Mouse (Mus musculus): ENCODE results near the gene Clrn3. TPM values are rescaled to one million over a fixed set of nuclear protein-coding genes. Genes with fewer than 3 reads are reported as not detected.
"Not testable (repeated sequence)": the region's sequence is repeated elsewhere in the genome, so short reads cannot be mapped to it uniquely, and the experiment has no call there.

The Clrn3 gene
- total RNA-seq, 1 experiment from 2014 or later, result not detected

DNA sequence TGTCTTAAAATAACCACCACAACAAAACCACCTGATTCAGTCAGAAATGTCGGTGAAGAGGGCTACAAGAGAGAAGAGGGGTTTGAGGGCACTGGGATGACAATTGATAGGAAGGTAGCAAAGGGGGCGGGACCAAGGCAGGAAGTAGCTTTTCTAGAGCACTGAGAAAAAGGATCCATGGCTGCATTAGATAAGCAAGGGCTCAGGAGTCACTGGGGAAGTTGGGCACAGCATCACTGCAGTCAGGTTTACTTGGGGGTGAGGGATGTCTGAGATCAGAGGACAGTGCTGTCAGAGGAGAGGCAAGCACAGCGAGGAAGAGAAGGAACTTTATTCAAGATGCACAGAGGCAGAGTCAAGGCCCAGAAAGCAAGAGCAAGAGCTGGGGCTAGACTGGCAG lies 7.5 kb upstream of the Clrn3 start:
- no peak for DNase-seq

DNA sequence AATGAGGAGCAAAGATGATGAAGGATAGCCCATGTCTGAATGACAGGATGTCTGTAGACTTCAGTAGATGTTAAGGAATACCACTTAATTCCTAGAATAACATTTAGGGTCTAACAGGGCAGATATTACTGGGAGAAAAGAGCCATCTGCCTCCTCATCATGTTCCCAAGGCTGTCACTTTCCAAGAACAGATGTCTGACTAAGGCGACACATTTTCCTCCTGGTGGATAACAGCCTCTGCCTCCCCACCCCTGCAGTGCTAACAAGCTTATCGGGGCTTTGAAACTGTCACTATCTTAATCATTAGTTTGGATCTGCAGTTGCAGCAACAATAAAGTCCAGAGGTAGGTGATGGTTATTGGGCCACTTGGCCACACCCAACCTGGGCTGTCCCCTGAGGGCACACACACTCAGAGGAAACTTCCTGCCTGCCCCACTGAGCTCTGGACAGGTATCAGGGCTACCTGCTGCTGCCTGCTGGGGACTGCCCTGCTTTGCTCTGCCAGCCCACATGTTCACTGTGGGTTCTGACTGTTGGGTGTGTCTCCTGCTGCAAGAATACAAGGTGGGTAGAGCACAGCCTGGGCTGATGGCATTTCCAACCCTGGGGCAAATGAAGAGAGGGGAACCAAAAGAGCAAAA lies 6.2 kb upstream of the Clrn3 start:
- no peak for DNase-seq

DNA sequence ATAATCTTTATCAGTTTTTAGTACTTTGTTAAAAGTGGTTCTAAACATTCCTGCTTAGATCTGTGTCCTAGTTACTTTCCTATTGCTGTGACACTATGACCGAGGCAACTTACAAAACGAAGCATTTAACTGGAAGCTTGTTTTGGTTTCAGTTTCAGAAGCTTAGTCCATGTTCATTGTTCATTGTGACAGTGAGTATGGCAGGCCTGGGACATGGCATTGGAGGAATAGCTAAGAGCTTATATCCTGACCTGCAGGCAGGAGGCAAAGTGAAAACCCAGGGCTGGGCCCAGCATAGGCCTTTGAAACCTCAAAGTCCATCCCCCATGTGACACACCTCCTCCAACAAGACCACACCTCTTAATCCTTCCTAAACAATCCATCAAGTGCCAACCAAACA lies 614 bp upstream of the Clrn3 start:
- DNase-seq, result no peak

DNA sequence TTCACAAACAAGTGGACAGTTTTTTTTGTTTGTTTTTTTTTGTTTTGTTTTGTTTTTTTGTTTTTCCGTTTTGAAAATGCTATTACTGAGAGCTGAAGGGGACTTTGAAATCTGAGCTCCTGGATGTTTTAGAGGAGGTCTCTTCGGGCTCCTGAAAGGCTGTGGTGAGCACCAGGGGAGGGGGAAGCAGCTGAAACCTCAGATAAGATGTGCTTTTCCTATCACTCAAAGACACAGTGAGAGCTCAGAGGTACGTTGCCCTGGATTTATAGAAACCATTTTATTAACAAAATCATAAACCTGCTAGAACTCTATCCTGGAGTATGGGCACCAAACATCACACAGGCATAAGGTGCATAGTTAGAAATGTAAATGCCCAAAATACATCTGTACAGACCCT lies 1.3 kb downstream of the Clrn3 start:
- DNase-seq, result no peak

DNA sequence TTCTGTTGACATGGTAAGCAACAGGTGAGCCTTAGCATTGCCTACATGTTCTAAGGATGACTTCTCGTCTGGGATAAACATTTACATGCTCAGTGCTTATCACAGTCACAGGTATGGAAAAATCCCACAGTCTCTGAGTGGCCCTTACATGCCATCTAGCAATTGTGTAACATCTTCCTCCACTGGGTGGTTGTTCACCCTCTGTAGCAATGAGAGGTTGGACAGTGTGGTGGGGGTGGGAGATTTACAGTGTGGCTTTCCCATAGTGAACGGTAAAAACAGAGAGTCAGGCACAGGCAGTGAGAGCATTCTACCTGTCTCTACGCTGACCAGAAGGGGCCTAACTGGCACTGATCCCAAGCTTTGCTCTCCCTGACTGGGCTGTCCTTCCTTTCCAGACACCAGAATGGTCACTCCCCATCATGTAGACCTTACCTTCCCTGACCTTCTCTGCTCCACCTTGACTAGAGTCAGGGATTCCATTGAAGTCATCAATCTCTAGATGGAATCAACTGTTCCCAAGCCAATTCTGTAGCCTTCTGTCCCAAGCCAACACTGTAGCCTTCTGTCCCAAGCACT lies 1.8 kb downstream of the Clrn3 start:
- no peak for DNase-seq

DNA sequence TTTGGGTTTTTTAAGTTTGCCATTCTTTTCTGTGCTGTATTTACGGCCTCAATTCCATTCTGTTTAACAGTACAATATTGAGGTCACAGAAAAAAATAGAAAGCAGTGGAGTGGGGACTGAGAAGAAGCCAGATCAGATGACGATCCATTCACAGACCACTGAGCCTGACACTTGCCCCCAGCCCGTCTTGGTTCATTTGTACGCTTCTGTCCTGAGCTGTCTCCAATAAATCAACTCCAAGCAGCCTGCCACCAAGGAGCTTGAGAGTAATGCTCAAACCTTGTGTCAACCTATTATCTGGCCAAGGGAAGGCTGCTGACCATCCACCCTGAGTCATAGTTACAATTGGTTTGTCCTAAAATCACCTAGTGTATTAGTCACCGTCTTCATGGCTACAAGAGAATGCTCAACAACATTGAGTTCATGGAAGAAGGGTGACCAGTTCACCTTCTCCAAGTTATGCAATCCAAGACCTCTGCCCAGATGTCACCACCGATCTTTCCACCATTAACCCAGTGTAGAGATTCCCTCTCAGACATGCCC lies 4.0 kb downstream of the Clrn3 start:
- DNase-seq, result no peak

DNA sequence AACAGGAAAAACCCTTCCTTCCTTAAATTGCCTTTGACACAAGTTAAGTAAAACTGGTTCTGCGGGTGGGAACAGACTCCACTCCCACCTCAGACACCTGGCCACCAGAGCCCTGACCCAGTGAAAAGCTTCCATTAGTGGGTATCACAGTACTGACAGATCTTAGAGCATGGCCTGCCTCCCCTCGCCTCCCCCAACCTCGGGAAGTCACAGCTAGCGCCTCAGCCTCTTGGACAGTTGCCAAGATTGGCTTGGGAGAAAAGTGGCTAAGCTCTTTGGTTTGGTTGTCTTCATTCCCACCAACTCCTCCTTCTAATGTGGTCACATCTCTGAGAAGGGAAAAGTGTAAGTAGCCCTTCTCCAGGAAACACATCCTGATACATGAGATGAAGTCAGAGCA lies 4.5 kb downstream of the Clrn3 start:
- no peak for DNase-seq

DNA sequence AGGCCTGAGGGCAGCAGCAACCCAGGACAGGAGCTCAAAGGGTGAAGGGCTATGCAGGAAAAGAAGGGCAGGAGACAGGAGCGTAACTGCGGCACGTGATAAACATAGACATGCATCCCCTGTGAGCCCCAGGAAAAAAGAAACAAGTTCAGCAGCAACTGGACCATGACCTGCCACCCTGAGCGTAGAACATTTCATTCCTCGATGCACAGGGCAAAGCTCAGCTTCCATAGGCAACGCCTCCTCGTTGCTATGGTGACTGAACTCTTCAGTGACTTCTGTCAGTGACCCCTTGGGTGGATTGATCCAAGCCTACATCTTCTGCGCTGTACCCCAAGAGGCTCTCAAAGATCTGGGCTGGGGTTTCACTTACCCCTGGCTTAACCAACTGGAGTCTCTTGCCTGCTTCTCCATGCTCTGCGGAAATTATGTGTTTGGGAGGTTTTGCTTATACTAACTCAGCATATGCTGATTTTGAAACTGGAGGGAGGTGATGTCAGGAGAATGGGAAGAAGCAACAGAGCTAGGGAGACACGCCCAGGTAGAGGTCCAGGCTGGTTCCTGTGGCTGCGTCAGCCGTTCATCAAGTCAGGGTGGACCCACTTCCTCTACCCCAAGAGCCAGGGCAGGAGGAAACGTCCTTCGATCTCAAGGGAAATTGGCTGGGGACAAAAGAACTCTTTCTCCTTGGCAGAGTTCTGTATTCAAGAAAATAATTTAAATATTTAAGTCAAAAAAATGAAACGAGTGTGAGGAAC lies 6.5 kb downstream of the Clrn3 start:
- DNase-seq, result no peak

DNA sequence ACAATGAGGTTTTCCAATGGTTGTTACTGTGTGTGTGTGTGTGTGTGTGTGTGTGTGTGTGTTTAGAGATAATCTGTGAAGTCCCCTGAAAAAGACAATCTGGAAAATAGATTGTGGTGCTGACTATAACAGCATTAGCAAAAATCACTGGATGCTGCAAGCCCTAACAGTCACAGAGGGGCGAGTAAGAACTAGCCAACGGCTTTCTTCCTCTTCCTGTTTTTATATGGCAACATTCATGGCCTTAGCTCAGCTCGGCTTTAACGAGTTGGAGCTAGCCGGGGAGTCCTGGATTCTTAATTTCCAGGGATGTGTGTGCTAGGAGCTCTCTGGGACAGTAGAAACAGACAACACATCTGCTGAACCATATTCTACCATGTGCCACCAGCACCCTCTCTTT lies 8.2 kb downstream of the Clrn3 start:
- DNase-seq, result no peak

DNA sequence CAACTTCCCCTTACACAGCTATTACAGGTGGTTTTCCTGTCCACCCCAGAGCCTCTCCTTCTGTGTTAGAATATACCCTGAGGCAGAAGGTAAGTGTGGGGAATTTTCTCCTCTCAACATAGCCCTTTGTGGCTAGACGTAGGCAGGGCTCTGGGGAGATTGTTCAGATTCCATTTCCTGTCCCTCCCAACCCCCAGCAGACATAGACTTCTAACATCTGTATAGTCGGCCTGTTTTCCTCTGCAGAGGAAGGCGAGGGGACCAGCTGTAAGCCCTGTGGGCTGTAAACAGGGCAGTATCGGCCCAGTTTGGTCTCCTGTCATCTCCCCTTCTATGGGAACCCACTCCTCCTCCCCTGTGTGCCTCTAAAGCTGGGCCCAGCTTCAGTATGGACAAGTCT lies 11.3 kb downstream of the Clrn3 start:
- DNase-seq, result no peak

DNA sequence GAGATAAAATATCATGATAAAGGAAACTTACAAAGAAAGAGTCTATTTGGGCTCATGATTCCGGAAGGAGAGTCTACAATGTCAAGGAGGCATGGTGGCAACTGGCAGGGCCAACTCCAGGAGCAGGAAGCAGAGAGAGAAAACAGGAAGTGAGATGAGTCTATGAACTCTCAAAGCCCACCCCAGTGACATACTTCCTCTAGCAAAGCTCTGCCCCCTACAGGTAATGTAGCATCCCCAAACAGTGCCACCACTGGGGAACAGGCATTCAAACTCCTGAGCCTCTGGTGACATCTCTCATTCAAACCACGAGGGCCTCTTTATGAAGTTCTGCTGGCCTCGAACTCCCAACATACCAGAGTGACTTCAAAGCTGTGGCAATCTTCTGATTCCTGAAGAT lies 16.7 kb downstream of the Clrn3 start:
- DNase-seq, result no peak

DNA sequence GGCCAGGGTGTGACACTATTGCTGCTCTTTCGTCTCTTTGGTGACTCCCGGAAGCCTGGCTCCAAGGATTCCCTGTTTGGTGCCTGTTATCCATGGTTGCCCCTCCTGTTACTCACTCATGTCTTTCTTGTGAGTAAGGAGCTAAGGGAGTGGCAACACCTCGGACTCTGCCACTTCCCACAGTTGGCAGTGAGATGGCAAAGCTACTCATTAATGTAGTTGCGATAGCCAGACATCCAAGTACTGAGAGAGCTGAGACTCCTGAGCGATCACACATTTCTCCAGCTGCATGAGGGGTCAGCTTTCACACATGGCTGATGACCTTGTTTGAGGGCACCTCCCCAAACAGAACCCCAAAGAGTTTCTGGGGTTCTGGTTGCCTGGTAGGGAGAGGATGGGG lies 18.0 kb downstream of the Clrn3 start:
- DNase-seq, result no peak

DNA sequence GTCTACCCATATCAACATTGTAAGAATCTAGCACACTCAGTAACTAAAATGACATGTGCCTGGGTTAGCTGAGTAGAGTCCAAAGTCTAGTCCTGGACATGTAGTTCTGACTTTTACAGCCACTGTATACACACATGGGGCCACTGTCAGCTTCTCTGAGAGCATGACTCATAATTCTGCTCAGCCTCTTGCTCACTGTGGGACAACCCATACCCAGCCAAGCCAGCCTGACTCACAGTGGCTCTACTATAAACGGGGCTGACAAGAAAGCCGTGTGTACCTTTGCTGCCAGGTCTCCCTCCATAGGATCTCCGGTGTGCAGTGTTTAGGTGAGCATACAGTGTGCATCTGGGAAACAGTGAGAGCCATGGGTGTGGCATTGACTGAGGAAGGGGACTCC lies 19.2 kb downstream of the Clrn3 start:
- DNase-seq, result peak; percentile 46

DNA sequence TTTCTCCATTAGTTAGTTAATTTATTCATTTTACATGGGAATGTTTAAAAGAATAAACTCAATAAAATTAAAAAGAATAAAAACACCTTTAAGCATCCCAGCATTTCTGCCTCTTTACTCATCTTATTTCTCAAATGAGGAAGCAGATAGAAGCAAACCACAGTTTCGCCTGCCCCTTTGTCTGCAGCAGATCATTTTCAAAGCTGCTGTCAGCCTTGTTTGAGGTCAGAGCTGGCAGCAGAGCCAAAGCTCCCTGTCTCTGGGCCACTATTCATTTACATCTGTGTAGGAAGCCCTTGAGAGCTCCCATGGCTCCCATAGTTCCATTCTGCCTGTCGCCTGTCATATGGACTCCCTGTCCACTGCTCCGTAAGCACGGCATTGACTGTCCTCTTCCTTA lies 19.9 kb downstream of the Clrn3 start:
- DNase-seq, result no peak

DNA sequence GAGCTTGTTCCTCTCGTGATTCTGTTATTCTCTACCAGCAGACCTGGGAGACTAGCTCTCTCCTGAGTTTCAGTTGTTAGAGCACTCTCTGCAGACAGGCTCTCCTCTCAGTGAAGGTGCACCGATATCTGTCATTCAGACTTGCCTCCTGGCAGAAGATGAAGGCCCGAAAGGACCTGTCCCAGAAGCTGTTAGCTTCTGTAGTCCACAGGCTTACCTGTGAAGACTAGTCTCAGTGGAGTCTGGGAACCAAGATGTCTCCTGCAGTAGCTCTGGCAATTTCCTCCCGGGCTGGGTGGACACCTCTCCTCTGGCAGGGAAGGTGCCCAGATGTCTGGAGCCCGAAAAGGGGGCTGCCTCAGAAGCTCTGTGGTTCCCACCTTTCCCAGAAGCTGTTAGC lies 21.9 kb downstream of the Clrn3 start:
- not testable (repeated sequence) for DNase-seq

DNA sequence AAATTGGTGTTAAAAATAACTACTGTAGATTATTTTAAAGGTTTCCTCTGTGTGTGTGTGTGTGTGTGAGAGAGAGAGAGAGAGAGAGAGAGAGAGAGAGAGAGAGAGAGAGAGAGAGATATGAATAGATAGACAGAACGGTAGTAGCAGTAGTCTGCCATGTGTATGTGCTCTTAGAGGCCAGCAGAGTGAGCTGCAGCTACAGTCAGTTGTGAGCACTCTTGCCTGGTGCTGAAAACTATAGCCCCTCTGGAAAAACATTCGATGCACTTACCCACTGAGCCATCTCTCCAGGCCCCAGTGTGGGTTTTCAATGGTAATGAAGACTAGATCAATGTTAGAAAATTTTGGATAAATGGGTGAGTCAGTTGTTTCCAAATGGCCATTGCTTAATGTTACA lies 29.1 kb downstream of the Clrn3 start:
- DNase-seq, result no peak

DNA sequence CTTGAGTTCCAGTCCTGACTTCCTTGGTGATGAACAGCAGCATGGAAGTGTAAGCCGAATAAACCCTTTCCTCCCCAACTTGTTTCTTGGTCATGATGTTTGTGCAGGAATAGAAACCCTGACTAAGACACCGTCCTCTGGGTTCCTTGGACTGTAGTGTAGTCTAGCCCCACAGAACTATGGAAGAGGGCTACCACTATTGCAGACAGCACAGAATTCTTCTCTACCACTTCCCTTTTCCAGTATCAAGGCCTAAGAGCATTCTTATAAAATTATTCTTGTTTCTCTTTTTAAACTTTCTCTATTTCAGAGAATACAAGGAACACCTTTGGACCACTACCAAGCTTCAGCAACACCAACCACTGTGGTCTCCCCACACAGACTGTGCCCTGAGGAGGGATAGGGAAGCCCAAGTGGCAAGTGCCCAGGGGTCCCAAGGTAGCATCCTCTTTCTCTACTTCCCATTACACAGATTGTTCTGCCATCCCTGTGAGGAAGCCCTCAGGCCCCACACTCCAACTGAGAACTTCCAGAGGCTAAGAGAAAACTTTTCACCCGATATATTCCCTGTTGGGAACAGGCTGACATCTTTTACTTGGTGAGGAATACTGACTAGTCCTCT lies 29.8 kb downstream of the Clrn3 start:
- no peak for DNase-seq

DNA sequence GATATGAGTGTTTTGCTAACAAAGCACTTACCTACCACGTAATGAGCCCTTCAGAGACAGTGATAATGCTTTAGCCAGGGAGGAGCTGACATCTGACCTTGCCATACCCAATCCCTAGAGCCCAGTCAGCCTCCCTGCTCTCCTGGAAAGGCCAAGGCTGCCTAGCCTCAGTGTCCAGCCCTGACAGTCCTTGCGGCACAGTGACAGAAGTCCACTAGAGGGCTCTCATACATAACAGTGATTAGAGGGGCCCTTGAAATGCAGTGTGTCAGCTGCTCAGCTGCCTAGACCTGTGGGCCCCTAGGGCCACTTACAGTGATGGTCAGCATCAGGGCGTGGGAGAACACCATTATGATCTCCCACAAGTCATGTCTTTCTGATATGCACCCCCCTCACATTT lies 33.2 kb downstream of the Clrn3 start:
- DNase-seq, result peak; percentile 38

DNA sequence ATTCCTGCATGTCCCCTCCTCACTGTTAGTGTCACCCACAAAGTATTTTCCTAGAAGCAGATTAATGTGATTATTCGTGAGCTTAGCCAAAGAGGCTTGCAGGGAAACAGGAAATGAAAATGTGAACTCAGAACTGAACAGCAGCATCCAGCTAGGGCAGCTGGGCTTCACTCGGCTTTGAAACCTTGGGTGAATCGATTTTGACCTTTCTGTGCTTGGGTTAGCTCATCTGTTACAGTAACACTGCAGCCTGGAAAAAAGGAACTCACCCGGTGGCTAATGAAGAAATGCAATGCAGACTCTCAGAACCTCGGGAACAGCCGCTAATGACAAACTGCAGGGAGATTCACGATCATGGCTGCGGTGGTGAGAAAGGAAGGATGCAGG lies 38.0 kb downstream of the Clrn3 start:
- DNase-seq, result no peak

DNA sequence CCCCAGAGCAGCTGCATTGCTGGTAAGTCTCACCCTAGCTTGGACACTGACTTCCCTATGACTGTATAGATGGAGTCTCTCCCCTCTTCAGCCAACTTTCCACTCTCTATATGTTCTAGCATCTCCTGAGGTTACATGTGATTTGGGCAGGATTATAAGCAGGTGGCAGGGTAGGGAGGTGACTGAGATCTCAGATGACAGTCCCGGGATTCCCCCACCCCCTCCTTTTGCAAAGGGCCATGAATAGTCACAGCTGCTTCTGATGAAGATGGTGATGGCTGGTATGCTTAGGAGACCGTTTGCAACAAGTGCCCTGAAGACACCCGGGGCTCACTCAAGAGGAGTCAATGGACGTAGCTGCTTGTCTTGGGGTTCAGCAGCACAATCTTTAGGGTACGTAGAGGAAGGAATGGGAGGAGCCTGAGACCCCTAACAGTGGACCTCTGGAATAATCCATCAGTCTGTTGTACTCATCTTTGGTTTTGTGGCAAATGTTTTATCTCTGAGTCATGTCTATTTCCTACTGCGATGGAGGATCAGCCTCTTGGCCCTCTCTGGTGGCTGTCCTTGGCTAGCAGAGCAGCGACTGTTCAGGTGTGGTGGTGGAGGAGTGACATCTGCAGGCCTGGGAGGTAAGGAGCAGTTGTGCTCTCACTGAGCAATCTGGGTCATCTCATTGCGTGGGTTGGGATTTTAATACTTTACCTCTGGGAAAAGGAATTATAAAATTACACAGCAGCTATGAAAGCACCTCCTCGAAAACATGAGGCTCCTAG lies 38.5 kb downstream of the Clrn3 start:
- no peak for DNase-seq

DNA sequence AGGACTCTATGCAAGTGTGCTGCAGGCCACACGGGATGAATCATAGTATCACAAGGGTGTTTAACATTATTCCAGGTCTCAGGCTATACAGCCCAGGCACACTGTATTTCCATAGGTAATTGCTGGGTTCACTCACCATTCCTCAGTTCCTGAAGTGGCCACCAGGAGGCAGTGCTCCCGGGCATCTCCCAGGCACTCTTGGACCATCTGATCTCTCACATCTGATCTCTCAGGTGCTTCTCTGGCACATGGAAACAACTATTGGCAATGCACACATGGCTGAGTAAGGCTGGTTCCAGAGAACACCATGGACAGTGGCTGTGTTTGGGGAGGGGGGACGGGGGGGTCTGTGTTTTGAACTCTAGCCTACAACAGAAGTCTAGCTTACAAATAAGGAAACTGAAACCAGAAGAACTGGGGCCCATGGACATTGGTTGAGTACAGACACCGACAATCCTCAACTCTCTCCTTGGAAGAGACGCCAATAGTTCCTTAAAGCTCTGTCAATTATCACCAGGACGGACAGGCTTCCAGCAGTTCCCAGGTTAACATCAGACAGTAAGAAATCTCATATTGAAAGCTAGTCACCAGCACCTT lies 40.1 kb downstream of the Clrn3 start:
- DNase-seq, result no peak

DNA sequence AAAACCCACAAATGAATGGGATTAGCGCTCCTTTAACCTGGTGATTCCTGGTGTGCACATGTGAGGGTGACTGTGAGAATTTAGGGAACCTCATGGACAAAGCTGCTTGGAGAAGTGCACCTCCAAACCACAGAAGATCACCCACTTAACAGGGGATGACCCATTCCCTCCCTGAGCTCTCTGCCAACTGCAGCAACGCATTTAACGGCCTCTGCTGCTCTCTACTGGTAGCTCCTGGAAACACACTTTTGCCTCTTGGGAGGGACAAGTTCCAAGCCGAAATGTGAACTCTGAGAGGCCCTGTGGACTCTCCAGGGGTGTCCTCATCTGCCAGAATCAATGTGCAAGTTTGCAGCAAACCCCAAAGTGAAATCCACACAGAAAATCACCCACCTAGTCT lies 41.0 kb downstream of the Clrn3 start:
- DNase-seq, result peak; percentile 70

Measured in adrenal gland, postnatal 25 days (tissue).